Mouse (Mus musculus) adrenal gland, postnatal 4 days (tissue): ENCODE measurements around the gene Slc25a51. TPM values are rescaled to one million over a fixed set of nuclear protein-coding genes. Genes with fewer than 3 reads are reported as not detected.

Experiments
- DNase-seq, 2 experiments: peaks; one replicate each; pipeline ENCODE4 v3.0.0; 2021 to 2022; ENCODE audit warnings: low spot score in 2 of 2, mixed read lengths in 2 of 2
- long read RNA-seq, 2 experiments: library from polyadenylated mRNA; stranded (forward); transcript quantifications; one replicate each; pipeline ENCODE4 v2.0.0; 2021
- total RNA-seq, 2 experiments: library from RNA; stranded (reverse); gene quantifications; 2 replicates each; pipeline ENCODE4 v1.2.3; 2021

The Slc25a51 gene
- 100 to 1,000 TPM; 242 to 245 TPM for total RNA-seq
- long read RNA-seq, experiment 1, full-length matches to known transcripts = 72 of 74 reads
- long read RNA-seq, experiment 1, partial matches to known transcripts = 0 of 74 reads
- long read RNA-seq, experiment 1, other reads (novel, unspliced or antisense) = 2 of 74 reads
- long read RNA-seq, experiment 2, full-length matches to known transcripts = 102 of 115 reads
- long read RNA-seq, experiment 2, partial matches to known transcripts = 0 of 115 reads
- long read RNA-seq, experiment 2, other reads (novel, unspliced or antisense) = 13 of 115 reads

DNA sequence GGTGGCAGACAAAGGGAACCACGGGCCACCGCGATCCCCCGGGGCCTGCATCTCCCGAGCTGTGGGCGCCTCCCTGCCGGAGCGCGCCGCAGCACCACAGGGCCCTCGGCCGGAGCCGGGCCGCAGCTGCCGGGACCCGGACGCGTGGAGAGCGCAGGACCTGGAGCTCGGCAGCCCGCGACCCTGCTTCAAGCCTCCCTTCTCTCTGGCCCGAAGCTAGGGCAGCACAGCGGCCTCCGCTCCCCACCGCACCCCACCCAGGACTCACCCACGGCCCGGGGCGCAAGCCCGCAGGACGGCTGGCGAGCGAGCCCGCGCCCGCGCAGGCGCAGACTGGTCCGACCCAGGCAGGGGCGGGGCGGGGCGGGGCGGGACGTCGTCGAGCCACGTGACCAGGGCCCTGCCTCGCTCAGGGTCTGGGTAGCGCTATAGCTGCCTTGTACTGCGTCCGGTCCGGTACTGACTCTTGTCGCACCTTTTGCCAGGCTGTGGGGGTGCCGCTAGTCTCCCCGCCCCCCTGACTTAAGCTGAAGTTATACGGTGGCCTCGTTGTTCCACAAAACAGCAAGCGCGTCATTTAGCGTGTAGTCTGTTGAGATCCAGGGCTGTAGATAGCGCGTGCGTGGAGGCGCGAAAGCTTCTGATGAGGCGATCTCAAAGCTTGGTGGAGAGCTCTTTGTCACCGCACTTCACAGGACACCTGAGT is at the start of gene Slc25a51:
Gene Slc25a51 (minus strand): TSS at position 340 of the 706 bp plus-strand sequence.
- DNase-seq = peak; percentile 70 to 71

DNA sequence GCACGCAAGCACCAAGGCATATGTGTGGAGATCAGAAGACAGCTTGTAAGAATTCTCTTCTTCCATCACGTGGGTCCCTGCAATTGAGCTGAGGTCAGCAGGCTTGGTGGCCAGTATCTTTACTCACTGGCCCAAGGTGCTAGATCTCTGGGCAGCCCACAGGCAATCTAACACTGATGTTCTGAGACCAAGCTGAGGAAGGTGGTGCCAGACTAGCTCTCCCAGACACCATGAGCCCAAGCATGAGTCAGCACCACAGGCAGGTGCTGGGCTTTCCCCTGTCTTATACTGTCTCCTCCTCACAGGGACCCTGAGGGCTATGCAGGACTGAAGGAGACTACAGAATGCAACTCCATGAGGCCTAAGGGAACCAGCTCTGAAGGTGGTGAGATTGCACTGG is 49.0 kb upstream of the Slc25a51 start:
- DNase-seq = no peak

- DNase-seq = no peak
Observed at GRCm38 (mm10) chr4:45455001-45455400, 46.4 kb upstream of the Slc25a51 start.

- DNase-seq = no peak
Observed at GRCm38 (mm10) chr4:45453271-45453851, 44.8 kb upstream of the Slc25a51 start.

DNA sequence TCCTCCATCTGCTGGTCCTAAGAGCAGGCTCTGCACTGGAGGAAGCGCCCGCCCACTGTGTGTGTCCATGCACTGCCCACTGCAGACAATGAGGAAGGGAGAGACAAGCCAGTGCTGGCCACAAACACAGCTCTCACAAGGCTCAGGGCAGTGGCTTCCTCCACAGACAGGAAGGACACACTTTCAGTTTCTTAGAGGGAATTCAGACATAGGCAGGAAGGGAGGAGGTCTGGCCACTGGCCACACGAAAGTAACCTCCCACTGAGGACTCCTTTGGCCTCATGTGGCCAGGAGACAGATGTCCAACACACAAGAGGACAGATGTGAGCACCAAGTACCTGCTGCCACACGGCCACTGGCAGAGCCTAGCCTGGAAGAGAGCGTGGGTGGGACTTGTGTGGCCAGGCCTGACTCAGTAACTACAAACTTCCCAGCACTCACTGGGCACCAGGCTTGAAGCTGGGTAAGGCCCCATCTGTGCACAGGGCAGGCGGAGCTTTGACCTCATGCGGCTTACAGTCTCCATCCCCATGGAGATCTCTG is 44.1 kb upstream of the Slc25a51 start:
- DNase-seq = no peak

- no peak for DNase-seq
Observed at GRCm38 (mm10) chr4:45449012-45449411, 40.4 kb upstream of the Slc25a51 start.

GRCm38 (mm10) chr4:45448481-45448880 is 39.9 kb upstream of the Slc25a51 start:
- no peak for DNase-seq

GRCm38 (mm10) chr4:45447196-45447595 is 38.6 kb upstream of the Slc25a51 start:
- no peak for DNase-seq

GRCm38 (mm10) chr4:45445235-45445634 is 36.7 kb upstream of the Slc25a51 start:
- no peak for DNase-seq

GRCm38 (mm10) chr4:45444813-45445212 is 36.2 kb upstream of the Slc25a51 start:
- no peak for DNase-seq

DNA sequence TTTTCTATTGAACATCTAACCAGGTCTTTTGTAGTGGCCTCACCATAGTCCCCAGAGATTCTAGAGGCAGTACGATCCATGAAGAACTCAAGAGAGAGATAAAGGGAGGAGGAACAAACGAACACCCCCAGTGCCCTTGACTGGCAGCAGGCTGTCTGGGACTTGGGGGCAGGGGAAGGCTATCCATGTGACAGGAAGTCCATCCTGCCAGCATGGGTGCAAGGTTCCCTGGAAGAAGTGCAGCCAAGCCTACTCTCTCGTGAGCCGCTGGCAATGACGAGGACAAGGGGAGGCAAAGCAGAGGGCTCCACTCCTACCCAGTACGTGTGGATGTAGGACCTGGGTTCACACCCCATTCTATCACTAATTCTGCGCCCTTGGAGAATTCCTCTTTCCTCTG is 35.1 kb upstream of the Slc25a51 start:
- DNase-seq = no peak

GRCm38 (mm10) chr4:45442237-45442636 is 33.7 kb upstream of the Slc25a51 start:
- DNase-seq = no peak

DNA sequence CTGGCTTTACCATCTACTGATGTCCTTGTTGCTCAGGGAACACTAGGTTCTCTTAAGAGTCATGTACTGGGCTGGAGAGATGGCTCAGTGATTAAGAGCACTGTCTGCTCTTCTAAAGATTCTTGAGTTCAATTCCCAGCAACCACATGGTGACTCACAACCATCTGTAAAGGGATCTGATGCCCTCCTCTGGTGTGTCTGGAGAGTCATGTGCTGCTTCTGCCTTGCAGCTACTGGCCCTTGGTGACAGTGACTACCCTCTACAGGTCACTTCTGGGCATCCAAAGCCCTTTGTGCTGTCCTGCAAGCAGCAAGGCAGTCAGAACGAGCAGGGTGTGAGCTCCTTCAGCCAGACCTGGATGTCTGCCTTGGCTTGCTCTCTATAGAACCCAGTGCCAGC is 33.2 kb upstream of the Slc25a51 start:
- no peak for DNase-seq

GRCm38 (mm10) chr4:45439281-45439680 is 30.7 kb upstream of the Slc25a51 start:
- DNase-seq = no peak

GRCm38 (mm10) chr4:45437010-45437409 is 28.4 kb upstream of the Slc25a51 start:
- no peak for DNase-seq

GRCm38 (mm10) chr4:45436383-45436913 is 27.9 kb upstream of the Slc25a51 start:
- DNase-seq = no peak

GRCm38 (mm10) chr4:45435899-45436298 is 27.3 kb upstream of the Slc25a51 start:
- DNase-seq = no peak

DNA sequence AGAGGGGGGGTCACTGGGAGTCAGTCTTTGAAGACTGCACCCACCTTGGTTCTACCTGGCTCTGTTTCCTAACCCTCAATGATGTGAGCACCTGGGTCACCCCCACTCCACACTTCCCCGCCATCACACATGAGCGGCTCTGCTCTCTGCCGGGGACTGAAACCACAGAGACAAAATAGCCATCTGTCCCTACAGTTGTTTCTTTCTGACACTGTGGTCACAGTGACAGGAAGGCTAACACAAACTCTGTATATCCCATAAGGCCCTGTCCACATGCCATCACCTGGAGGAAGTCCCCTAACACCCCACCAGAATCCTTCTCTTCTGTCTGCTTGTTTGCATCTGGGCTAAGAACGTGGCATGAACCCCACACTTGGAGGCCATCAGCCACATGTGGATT is 26.1 kb upstream of the Slc25a51 start:
- no peak for DNase-seq

GRCm38 (mm10) chr4:45434071-45434470 is 25.5 kb upstream of the Slc25a51 start:
- DNase-seq = no peak

GRCm38 (mm10) chr4:45431806-45432205 is 23.2 kb upstream of the Slc25a51 start:
- no peak for DNase-seq

GRCm38 (mm10) chr4:45431316-45431715 is 22.8 kb upstream of the Slc25a51 start:
- DNase-seq = no peak

DNA sequence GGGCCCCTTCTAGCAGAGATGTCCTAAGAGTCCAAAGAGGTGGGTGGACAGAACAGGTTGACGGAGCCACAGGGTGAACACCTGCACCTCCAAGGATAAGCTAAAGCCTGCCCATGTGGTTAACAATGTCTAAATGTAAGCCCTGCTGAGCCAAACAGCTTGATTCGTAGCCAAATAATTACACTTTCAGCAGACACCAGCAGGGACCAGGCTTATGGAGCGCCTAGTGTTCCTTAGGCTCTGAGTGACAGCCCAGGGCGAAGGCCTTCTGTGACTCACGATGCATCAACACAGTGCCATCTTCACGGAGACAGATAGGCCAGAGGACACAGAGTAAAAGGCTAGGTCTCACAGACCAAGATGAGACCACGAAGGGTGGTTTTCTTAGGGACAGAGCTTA is 20.9 kb upstream of the Slc25a51 start:
- no peak for DNase-seq
